In genomic region chr4:137044516-137044915, GRCm38 (mm10) we compare ENCODE assay signal across 12 mouse cellular contexts. TPM values are rescaled to one million over a fixed set of nuclear protein-coding genes. Genes with fewer than 3 reads are reported as not detected.
DNase-seq lines count a peak whose midpoint lies in the region; ATAC-seq and TF ChIP-seq lines count a peak whose summit lies in the region.
"Had no signal": no experiment of that assay in that cellular context is flagged by ENCODE, and none has a peak within 500 bp of the region (broad histone marks: within the 10 kb centered on the region; RNA-seq: fewer than 3 reads in every experiment).

No protein-coding gene starts in this region.

- no peaks in the 10 kb centered on the region for H3K27me3 ChIP-seq in embryonic facial prominence, embryonic 12.5 days
- H3K27me3 ChIP-seq in embryonic facial prominence, embryonic 10.5 days (replicated peaks; ENCODE audit: low read depth, poor library complexity, severe bottlenecking): peaks cover 10% of the 10 kb centered on the region; the same call in 1 of the 2 replicates
- H3K27me3 ChIP-seq: liver, embryonic 15.5 days had no signal

- 0 out of 2 replicates have a peak overlapping the region, but pooled peaks have one; percentile 7 for H3K9ac ChIP-seq in embryonic facial prominence, embryonic 12.5 days
- H3K9ac ChIP-seq: liver, embryonic 15.5 days had no signal

- H3K9me3 ChIP-seq in embryonic facial prominence, embryonic 12.5 days: peaks cover 5% of the 10 kb centered on the region
- H3K9me3 ChIP-seq in embryonic facial prominence, embryonic 10.5 days: peaks cover 5% of the 10 kb centered on the region; the same call in 1 of the 2 replicates
- H3K9me3 ChIP-seq: liver, embryonic 15.5 days had no signal

- peak overlapping the region; percentile 50; the same call in 1 of the 2 replicates for H3K27ac ChIP-seq in embryonic facial prominence, embryonic 12.5 days
- H3K27ac ChIP-seq in embryonic facial prominence, embryonic 10.5 days (replicated peaks): no peak overlapping the region; the same call in 1 of the 2 replicates
- H3K27ac ChIP-seq: liver, embryonic 15.5 days had no signal

- DNase-seq in embryonic facial prominence, embryonic 10.5 days (ENCODE audit: low spot score): no peak
- peak; percentile 27 for DNase-seq in kidney, adult 9 months
- no peak for DNase-seq in kidney, adult 11 months
- peak; percentile 51 for DNase-seq in brain, embryonic 14.5 days (ENCODE audit: low read depth)
- peak; percentile 25 for DNase-seq in kidney, postnatal 10 days
- no peak for DNase-seq in testis, postnatal 14 days (ENCODE audit: low spot score)
- DNase-seq in ovary, postnatal 36 days (ENCODE audit: low spot score): no peak
- DNase-seq: right cerebral cortex, postnatal 25 days; thymus, adult 2 months had no signal

- H3K4me2 ChIP-seq in embryonic facial prominence, embryonic 12.5 days (replicated peaks): peak overlapping the region; percentile 32
- H3K4me2 ChIP-seq: liver, embryonic 15.5 days had no signal

- no peak for TF ChIP-seq CTCF in brain, embryonic 14.5 days (IDR thresholded peaks at IDR 0.05; ENCODE audit: borderline replicate concordance, extremely low read depth, insufficient read depth, insufficient read length)

- WGBS in embryonic facial prominence, embryonic 12.5 days: 32% methylated on average over 5 of the region's 5 CpGs
- 39% methylated on average over 5 of the region's 5 CpGs for WGBS in embryonic facial prominence, embryonic 10.5 days

- no peak overlapping the region for H3K4me3 ChIP-seq in embryonic facial prominence, embryonic 12.5 days
- H3K4me3 ChIP-seq in embryonic facial prominence, embryonic 10.5 days: no peak overlapping the region
- H3K4me3 ChIP-seq: liver, embryonic 15.5 days had no signal

- H3K4me1 ChIP-seq in embryonic facial prominence, embryonic 12.5 days: peaks cover 33% of the 10 kb centered on the region
- peaks cover 62% of the 10 kb centered on the region for H3K4me1 ChIP-seq in embryonic facial prominence, embryonic 10.5 days

- ATAC-seq in embryonic facial prominence, embryonic 12.5 days (ENCODE audit: insufficient number of reproducible peaks, insufficient read depth, low FRiP score, low TSS enrichment): no peak
- ATAC-seq: intestine, postnatal 0 days had no signal

- no peaks in the 10 kb centered on the region for H3K36me3 ChIP-seq in embryonic facial prominence, embryonic 12.5 days
- H3K36me3 ChIP-seq in embryonic facial prominence, embryonic 10.5 days (replicated peaks): no peaks in the 10 kb centered on the region
- H3K36me3 ChIP-seq: liver, embryonic 15.5 days had no signal

- TF ChIP-seq POLR2A in brain, embryonic 14.5 days (IDR thresholded peaks at IDR 0.05; ENCODE audit: borderline replicate concordance, extremely low read depth, insufficient read depth, insufficient read length, poor library complexity, severe bottlenecking): no peak

RNA-seq across cellular contexts. Expression of gene Zbtb40, which starts 4.1 kb away (rescaled TPM):
- 5.9 and 6.0 TPM in 2 replicates for polyA plus RNA-seq in embryonic facial prominence, embryonic 12.5 days (2016; fragmentation: Nextera tagmentation; extraction: Ambion mirVana)
- polyA plus RNA-seq in embryonic facial prominence, embryonic 10.5 days (2016; fragmentation: Nextera tagmentation; extraction: Ambion mirVana): 6.5 TPM in 2 replicates
- polyA plus RNA-seq in brain, embryonic 14.5 days (2012; rRNA removed): 8.5 and 12.5 TPM in 2 replicates

Comparison
In these comparisons a context has a peak if more than half of its experiments do, and no peak if none do; other contexts are left out.
1. DNase-seq: peak in kidney, adult 9 months (single experiment), brain, embryonic 14.5 days (single experiment) and kidney, postnatal 10 days (single experiment); none in embryonic facial prominence, embryonic 10.5 days (single experiment), kidney, adult 11 months (single experiment), testis, postnatal 14 days (single experiment) and ovary, postnatal 36 days (single experiment).